Mouse (Mus musculus) limb, embryonic 14.5 days (tissue): ENCODE measurements at regions not wholly inside any gene's neighbourhood (a gene's known extent, or its start where the extent isn't known, plus 50 kb on each side); places are given as distances from the start of the nearest gene placed in this dataset.

Source experiments
- ATAC-seq: fragments of 200-750 bp; cut with Nextera tagmentation; 2 replicates; pipeline ENCODE4 v1.8.0; 2017; ENCODE audit warnings: low read depth, moderate number of reproducible peaks, moderate TSS enrichment; ENCODE audit not compliant: low FRiP score
- DNase-seq: peaks from one replicate; pipeline ENCODE4 v3.0.0-alpha.2; 2015; ENCODE audit warnings: low spot score
- H3K27ac ChIP-seq: fragments of 300-500 bp; sonication (generic); replicated peaks from 2 replicates; pipeline ENCODE4 v1.5.1; 2014; ENCODE audit warnings: low read depth, mild to moderate bottlenecking, low read length, moderate library complexity, mixed read lengths
- H3K27me3 ChIP-seq: fragments of 300-500 bp; sonication (generic); 2 replicates; pipeline ENCODE4 v1.6.1; 2014; ENCODE audit warnings: low read length, mixed read lengths; ENCODE audit not compliant: control insufficient read depth, insufficient read depth
- H3K36me3 ChIP-seq: fragments of 300-500 bp; sonication (generic); 2 replicates; pipeline ENCODE4 v1.6.1; 2014; ENCODE audit warnings: mild to moderate bottlenecking, low read length, moderate library complexity, mixed read lengths; ENCODE audit not compliant: control insufficient read depth, insufficient read depth
- H3K4me1 ChIP-seq: fragments of 300-500 bp; sonication (generic); 2 replicates; pipeline ENCODE4 v1.6.1; 2014; ENCODE audit warnings: antibody characterized with exemption, low read length, mixed read lengths; ENCODE audit not compliant: control insufficient read depth, insufficient read depth
- H3K4me2 ChIP-seq: fragments of 300-500 bp; sonication (generic); replicated peaks from 2 replicates; pipeline ENCODE4 v1.6.1; 2014; ENCODE audit warnings: low read depth, mild to moderate bottlenecking, low read length, moderate library complexity; ENCODE audit not compliant: severe bottlenecking
- H3K4me3 ChIP-seq: fragments of 300-500 bp; sonication (generic); replicated peaks from 2 replicates; pipeline ENCODE4 v1.5.1; 2014; ENCODE audit warnings: low read length
- H3K9ac ChIP-seq: fragments of 300-500 bp; sonication (generic); 2 replicates; pipeline ENCODE4 v1.6.1; 2014; ENCODE audit warnings: mild to moderate bottlenecking, low read depth, low read length, moderate library complexity; ENCODE audit not compliant: severe bottlenecking
- H3K9me3 ChIP-seq: fragments of 300-500 bp; sonication (generic); 2 replicates; pipeline ENCODE4 v1.6.1; 2016; ENCODE audit warnings: low read length; ENCODE audit not compliant: control insufficient read depth
- POLR2A ChIP-seq: fragments of 200-500 bp; IDR thresholded peaks from 2 replicates; pipeline ENCODE4 v1.8.0; 2012; ENCODE audit warnings: inconsistent platforms, mild to moderate bottlenecking, moderate library complexity, borderline replicate concordance; ENCODE audit not compliant: insufficient read depth, insufficient read length; ENCODE audit errors: extremely low read depth
- WGBS: fragments of 180-500 bp; shearing (Covaris S2); extraction: QIAGEN DNeasy Blood & Tissue Kit; methylation state at CpG from one replicate; pipeline ENCODE4 v1.1.7; 2014; 5-methylcytosine and 5-hydroxymethylcytosine counted together

- TF ChIP-seq POLR2A: no peak
- Histone ChIP-seq H3K9ac (no peak overlapping the region), H3K27me3 (no peaks in the 10 kb centered on the region), H3K36me3 (no peaks in the 10 kb centered on the region), H3K4me3 (no peak overlapping the region), H3K4me2 (no peak overlapping the region), H3K4me1 (no peaks in the 10 kb centered on the region), H3K9me3 (no peaks in the 10 kb centered on the region), H3K27ac (no peak overlapping the region)
- DNase-seq: no peak
- no peak for ATAC-seq
- 30% methylated on average over 5 of the region's 5 CpGs for WGBS
Measured at GRCm38 (mm10) chr8:97396634-97397326, 1508.4 kb upstream of the Got2 start.

GRCm38 (mm10) chr8:97389651-97390050 is 1501.3 kb upstream of the Got2 start:
- H3K36me3 ChIP-seq: no peaks in the 10 kb centered on the region
- peaks cover 8% of the 10 kb centered on the region; the same call in 1 of the 2 replicates for H3K4me1 ChIP-seq
- no peak overlapping the region for H3K27ac ChIP-seq
- no peak for ATAC-seq
- H3K9me3 ChIP-seq: no peaks in the 10 kb centered on the region
- no peak for TF ChIP-seq POLR2A
- no peak overlapping the region for H3K4me3 ChIP-seq
- 3% methylated on average over 7 of the region's 7 CpGs for WGBS
- H3K4me2 ChIP-seq: 0 out of 2 replicates have a peak overlapping the region, but pooled peaks have one; percentile 24
- no peak overlapping the region for H3K9ac ChIP-seq
- no peak for DNase-seq
- no peaks in the 10 kb centered on the region for H3K27me3 ChIP-seq

GRCm38 (mm10) chr8:97389149-97389548 is 1500.8 kb upstream of the Got2 start:
- ATAC-seq (no peak), DNase-seq (peak; percentile 24)
- H3K36me3 ChIP-seq: no peaks in the 10 kb centered on the region
- no peak overlapping the region for H3K4me3 ChIP-seq
- 12% methylated on average over 2 of the region's 2 CpGs for WGBS
- H3K4me2 ChIP-seq: no peak overlapping the region
- H3K9ac ChIP-seq: no peak overlapping the region
- no peaks in the 10 kb centered on the region for H3K9me3 ChIP-seq
- no peaks in the 10 kb centered on the region for H3K27me3 ChIP-seq
- no peak overlapping the region for H3K27ac ChIP-seq
- TF ChIP-seq POLR2A: no peak
- peaks cover 8% of the 10 kb centered on the region; the same call in 1 of the 2 replicates for H3K4me1 ChIP-seq

- WGBS: 83% methylated on average over 3 of the region's 3 CpGs
- no peak overlapping the region for H3K4me3 ChIP-seq
- H3K4me1 ChIP-seq: no peaks in the 10 kb centered on the region
- no peaks in the 10 kb centered on the region for H3K36me3 ChIP-seq
- no peak for TF ChIP-seq POLR2A
- H3K27me3 ChIP-seq: no peaks in the 10 kb centered on the region
- DNase-seq (no peak), ATAC-seq (no peak)
- no peaks in the 10 kb centered on the region for H3K9me3 ChIP-seq
- H3K9ac ChIP-seq: no peak overlapping the region
- H3K4me2 ChIP-seq: no peak overlapping the region
- no peak overlapping the region for H3K27ac ChIP-seq
Measured at GRCm38 (mm10) chr8:97374911-97375771, 1486.8 kb upstream of the Got2 start.

- no peak for TF ChIP-seq POLR2A
- Histone ChIP-seq H3K9ac (no peak overlapping the region), H3K36me3 (no peaks in the 10 kb centered on the region), H3K9me3 (no peaks in the 10 kb centered on the region), H3K4me2 (no peak overlapping the region), H3K27me3 (no peaks in the 10 kb centered on the region), H3K27ac (no peak overlapping the region), H3K4me3 (no peak overlapping the region), H3K4me1 (no peaks in the 10 kb centered on the region)
- ATAC-seq (no peak), DNase-seq (no peak)
- WGBS: 86% methylated on average over 6 of the region's 6 CpGs
Measured at GRCm38 (mm10) chr8:97346630-97347029, 1458.3 kb upstream of the Got2 start.
